9 mouse cellular contexts compared by ENCODE assay signal in genomic region chr16:34114665-34115064, GRCm38 (mm10).
DNase-seq lines count a peak whose midpoint lies in the region; ATAC-seq lines count a peak whose summit lies in the region.
"Had no signal": no experiment of that assay in that cellular context is flagged by ENCODE, and none has a peak within 500 bp of the region (broad histone marks: within the 10 kb centered on the region; RNA-seq: fewer than 3 reads in every experiment).

No protein-coding gene starts in this region.

- no peak overlapping the region for H3K9ac ChIP-seq in liver, embryonic 11.5 days (ENCODE audit: low read depth, low read length)
- H3K9ac ChIP-seq: stomach, embryonic 15.5 days had no signal

- no peak overlapping the region for H3K4me3 ChIP-seq in liver, embryonic 11.5 days (ENCODE audit: low read depth, low read length)
- H3K4me3 ChIP-seq: stomach, embryonic 15.5 days had no signal

- no peaks in the 10 kb centered on the region for H3K27me3 ChIP-seq in liver, embryonic 11.5 days (replicated peaks; ENCODE audit: control insufficient read depth, insufficient read depth, low read length)
- H3K27me3 ChIP-seq: stomach, embryonic 15.5 days had no signal

- H3K36me3 ChIP-seq in liver, embryonic 11.5 days (ENCODE audit: control insufficient read depth, insufficient read depth, low read length) = no peaks in the 10 kb centered on the region
- H3K36me3 ChIP-seq: stomach, embryonic 15.5 days had no signal

- H3K9me3 ChIP-seq in liver, embryonic 11.5 days (ENCODE audit: control insufficient read depth, low read length) = no peaks in the 10 kb centered on the region
- H3K9me3 ChIP-seq: stomach, embryonic 15.5 days had no signal

- no peaks in the 10 kb centered on the region for H3K4me1 ChIP-seq in liver, embryonic 11.5 days (replicated peaks; ENCODE audit: control insufficient read depth, insufficient read depth, low read length)
- H3K4me1 ChIP-seq: stomach, embryonic 15.5 days had no signal

- no peak for ATAC-seq in liver, embryonic 11.5 days (replicated peaks; ENCODE audit: low FRiP score)

- no peak overlapping the region for H3K27ac ChIP-seq in liver, embryonic 11.5 days (ENCODE audit: low read depth, low read length)
- H3K27ac ChIP-seq: stomach, embryonic 15.5 days had no signal

- WGBS in liver, embryonic 11.5 days = 5% methylated on average over 3 of the region's 3 CpGs

- DNase-seq in CD4-positive, CD25-positive, alpha-beta regulatory T cell, adult 2 months (ENCODE audit: low read depth, low spot score) = peak; percentile 79
- peak; percentile 64 for DNase-seq in R1 (ENCODE audit: low read depth, low spot score)
- peak; percentile 77 to 82 for DNase-seq in cerebellum, postnatal 25 days
- peak; percentile 46 for DNase-seq in gastrocnemius, postnatal 14 days
- peak; percentile 75 for DNase-seq in kidney, adult 9 months
- DNase-seq in liver, embryonic 11.5 days (ENCODE audit: low spot score) = peak; percentile 46
- peak; percentile 34 to 57 for DNase-seq in natural killer cell, adult 2 months (ENCODE audit: low spot score in 2 of 2)
- DNase-seq in thymus, postnatal 36 days = peak; percentile 26 to 35

- intact Hi-C loops in gastrocnemius, postnatal 14 days (cut with DNase I; ENCODE audit: low total_unique reads) = loop anchor here (2.0 kb wide), 1 partner anchor 114 kb away; no protein-coding TSS in a partner anchor

- no peak overlapping the region for H3K4me2 ChIP-seq in liver, embryonic 11.5 days
- H3K4me2 ChIP-seq: stomach, embryonic 15.5 days had no signal
